Mouse (Mus musculus) E14TG2a.4 (cell line): ENCODE measurements at regions not wholly inside any gene's neighbourhood (a gene's known extent, or its start where the extent isn't known, plus 50 kb on each side); places are given as distances from the start of the nearest gene placed in this dataset.

ENCODE experiments used
- CTCF ChIP-seq: conservative IDR thresholded peaks from 2 replicates; pipeline ENCODE4 v1.5.1; 2014; ENCODE audit warnings: low read length
- NANOG ChIP-seq: IDR thresholded peaks from 2 replicates; pipeline ENCODE4 v1.6.1; 2014; ENCODE audit warnings: borderline replicate concordance, low read length, mixed read lengths
- POU5F1 ChIP-seq: IDR thresholded peaks from 2 replicates; pipeline ENCODE4 v1.6.1; 2014; ENCODE audit warnings: low read length, borderline replicate concordance

DNA sequence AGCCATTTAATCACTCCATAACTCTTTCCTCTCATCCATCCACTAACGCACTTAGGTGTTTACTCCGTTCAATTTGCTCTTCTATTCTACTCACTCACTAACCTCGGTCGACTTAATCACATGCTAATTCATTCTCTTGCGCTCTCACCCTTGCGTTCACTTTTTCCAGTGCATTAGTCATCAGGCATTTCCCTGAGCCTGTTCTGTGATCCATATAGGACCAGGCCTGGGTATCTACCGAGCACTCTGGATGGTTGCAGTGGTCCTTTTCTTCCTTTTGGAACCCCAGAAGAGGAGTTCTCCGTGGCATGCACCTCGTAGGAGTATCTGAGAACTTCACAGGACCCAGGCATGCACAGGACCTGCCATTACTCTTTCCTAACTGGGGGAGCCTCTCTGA, 270.1 kb downstream of the 4933412E24Rik start:
- TF ChIP-seq CTCF = no peak
- no peak for TF ChIP-seq NANOG
- no peak for TF ChIP-seq POU5F1
